Mouse (Mus musculus): ENCODE results near the gene Sash1.

Sash1 gene

GRCm38 (mm10) chr10:8898831-8899511 is 13.1 kb upstream of the Sash1 start:
- DNase-seq = no peak

DNA sequence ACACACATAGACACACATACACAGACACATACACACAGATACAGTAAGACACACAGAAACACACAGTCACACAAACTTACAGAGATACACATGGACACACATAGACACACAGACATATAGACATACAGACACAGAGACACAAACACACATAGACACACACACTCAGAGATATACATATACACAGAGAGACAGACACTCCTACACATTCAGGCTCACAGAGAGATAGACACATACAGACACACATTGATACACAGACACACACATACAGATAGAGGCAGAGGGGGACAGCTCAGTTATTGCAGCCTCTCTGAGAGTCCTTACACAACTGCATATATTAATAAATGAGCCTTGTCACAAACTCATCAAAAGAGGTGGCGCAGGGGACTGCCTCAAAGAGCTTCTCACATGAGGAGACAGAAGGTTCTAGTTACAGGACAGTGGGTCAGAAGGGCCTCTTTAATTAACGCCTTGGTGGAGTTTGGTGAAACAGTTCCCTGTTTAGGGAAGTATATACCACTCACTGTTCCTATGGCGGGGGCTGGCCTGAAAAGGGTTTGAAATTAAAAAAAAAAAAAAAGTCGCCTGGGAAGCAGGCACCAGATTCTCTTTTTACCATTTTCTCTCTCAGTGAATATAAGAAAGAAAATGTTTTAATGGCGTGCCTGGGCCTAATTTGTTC is 12.4 kb upstream of the Sash1 start:
- DNase-seq = no peak

DNA sequence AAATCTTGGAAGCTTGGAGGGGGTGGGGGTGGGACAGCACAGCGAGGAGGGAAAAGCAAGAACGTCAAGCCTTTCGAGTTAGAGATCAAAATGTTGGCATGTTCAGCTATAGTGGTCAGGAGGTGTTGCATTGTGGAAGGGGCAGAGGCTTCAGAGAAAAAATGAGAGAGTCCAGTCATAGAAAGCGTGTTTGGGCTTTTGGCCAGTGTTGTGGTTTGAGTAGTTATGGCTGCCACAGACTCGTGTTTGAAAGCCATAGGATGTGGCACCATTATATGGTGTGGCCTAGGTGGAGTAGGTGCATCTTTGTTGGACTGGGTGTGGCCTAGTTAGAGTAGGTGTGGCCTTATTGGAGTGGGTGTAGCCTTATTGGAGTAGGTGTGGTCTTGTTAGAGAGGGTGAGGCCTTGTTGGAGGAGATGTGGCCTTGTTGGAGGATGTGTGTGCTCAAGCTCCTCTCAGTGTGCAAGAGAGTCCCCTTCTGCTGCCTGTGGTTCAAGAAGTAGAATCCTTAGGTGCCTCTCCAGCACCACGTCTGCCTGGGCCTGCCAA is 9.2 kb upstream of the Sash1 start:
- no peak for DNase-seq

DNA sequence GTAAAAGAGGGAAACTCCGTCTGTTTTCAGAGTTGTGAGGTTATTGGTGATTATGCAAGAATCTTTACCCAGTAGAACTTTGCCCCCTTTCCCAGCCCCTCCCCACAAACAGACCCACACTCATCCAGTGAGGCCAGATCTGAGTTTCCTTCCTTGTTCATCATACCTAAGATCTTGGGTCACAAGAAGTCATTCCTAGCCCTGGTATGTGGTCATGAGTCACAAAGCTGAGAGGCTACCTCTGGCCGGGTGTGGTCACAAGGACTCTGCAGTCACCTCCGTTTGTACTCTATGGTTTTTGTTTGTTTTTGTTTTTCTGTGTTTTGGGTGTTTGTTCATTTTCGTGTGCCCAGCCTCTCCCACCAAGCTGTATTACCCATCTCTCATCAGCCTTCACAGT is 4.6 kb upstream of the Sash1 start:
- no peak for DNase-seq

GRCm38 (mm10) chr10:8889341-8889740 is 3.5 kb upstream of the Sash1 start:
- DNase-seq = no peak

- DNase-seq = no peak
These were observed 621 bp upstream of the Sash1 start for GRCm38 (mm10) chr10:8886528-8886854.

DNA sequence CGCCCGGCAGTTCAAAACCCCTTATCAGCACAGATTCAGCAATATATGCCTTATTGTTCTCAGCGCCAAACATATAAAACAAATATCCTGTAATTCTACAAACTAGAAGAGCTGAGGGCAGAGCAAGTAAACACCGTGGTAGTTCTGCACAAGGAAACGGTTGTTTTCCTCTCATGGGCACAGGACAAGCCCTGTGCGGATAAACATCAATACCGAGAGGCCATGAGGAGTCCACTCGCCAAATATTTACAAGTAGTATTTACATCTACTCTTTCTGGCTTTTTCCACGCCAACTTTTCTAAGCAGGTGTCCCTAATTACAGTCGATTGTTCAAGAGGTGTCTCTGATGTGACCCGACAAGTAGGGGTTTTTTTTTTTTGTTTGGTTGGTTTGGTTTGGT is 669 bp downstream of the Sash1 start:
- DNase-seq = no peak

DNA sequence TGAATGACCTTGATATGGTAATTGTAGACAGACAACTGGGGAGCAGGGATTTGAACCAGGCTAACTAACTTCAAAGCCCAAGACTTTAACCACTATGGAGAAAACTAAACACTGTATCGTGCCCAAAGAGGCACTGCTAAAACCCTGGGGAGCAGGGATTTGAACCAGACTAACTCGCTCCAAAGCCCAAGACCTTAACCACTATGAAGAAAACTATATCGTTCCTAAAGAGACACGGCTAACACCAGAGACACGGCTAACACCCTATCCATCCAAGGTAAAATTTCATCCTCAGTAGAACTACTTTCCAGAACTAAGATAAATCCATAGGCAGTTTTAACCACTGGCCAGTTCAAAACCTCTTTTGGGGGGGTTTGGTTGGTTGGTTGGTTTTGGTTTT is 1.3 kb downstream of the Sash1 start:
- DNase-seq = no peak

- no peak for DNase-seq
These were observed 2.2 kb downstream of the Sash1 start for GRCm38 (mm10) chr10:8883686-8884085.

- no peak for DNase-seq
These were observed 4.1 kb downstream of the Sash1 start for GRCm38 (mm10) chr10:8881736-8882135.

GRCm38 (mm10) chr10:8880950-8881675 is 4.8 kb downstream of the Sash1 start:
- DNase-seq = no peak

GRCm38 (mm10) chr10:8878824-8879223 is 7.0 kb downstream of the Sash1 start:
- DNase-seq = no peak

- DNase-seq = no peak
These were observed 7.5 kb downstream of the Sash1 start for GRCm38 (mm10) chr10:8878381-8878780.

DNA sequence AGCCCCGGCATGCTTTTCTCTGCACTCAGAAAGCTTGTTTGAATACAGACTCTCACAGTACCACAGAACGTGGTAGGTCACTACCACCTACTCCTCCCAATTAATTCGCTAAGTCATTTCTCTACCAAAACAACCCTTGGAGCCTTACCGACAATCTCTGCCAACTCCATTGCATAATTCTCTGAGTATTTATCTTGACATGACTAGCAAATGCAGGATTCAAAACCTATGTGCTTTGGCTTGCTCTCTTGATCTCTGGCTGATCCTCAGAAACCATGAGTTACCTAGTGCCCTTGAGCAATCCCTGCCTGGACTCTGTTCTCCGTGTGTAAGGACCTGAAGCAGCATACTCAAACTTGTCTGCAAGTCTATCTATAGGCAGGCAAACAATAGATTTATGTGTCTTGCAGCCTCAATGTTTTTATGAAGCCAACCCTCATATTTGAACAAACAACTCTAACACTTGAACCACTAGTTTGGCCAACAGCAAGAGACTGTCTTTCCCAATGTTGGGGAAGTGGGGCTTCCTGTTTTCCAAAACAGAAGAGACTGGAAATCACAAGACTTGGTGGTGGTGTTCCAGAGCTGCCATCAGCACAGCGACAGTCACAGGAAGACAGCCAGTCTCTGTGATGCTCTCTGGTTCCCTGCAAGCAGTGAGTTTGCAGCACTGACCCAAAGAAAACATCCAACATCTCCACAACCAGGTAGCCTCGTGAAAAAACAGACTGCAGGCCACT is 12.1 kb downstream of the Sash1 start:
- no peak for DNase-seq

DNA sequence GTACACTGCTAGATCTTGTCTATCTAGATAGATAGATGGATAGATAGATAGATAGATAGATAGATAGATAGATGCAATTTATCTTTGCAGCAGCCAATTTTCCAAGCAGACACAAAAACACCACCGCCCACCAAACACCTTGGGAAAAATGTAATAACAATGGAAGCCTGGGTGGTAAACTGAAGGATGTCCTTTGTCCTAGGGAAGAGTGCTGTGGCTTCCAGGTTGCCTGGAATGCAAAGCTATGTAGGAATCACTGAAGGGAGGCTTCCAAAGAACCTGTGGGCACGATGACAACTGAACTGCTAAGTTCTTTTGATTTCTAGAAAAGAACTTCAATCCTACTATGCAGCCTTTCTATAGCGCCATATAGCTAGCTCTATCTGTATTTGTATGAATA is 13.1 kb downstream of the Sash1 start:
- DNase-seq = no peak

GRCm38 (mm10) chr10:8871935-8872334 is 13.9 kb downstream of the Sash1 start:
- DNase-seq = no peak

GRCm38 (mm10) chr10:8870368-8870767 is 15.5 kb downstream of the Sash1 start:
- no peak for DNase-seq

- no peak for DNase-seq
These were observed 19.7 kb downstream of the Sash1 start for GRCm38 (mm10) chr10:8866062-8866642.

GRCm38 (mm10) chr10:8860655-8861054 is 25.2 kb downstream of the Sash1 start:
- no peak for DNase-seq

GRCm38 (mm10) chr10:8858718-8859117 is 27.2 kb downstream of the Sash1 start:
- DNase-seq = no peak

DNA sequence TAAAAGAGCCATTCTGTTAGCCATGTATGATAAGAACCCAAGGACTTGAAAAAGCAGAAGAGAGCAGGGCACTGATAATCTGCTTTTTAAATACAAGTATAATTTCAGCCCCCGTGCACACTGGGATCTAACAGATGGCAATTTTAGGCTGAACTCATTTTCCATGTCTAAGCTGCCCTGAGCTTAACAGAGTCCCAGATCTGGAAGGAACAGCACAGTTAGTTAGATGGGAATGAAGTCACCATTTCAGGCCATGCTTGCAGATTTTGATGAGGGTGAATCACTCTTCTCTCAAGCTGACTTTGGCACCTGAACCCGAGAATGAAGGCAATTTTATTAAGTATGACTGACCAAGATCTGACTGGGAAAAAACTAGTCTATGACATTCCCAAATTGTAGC is 28.9 kb downstream of the Sash1 start:
- no peak for DNase-seq

GRCm38 (mm10) chr10:8853326-8853725 is 32.5 kb downstream of the Sash1 start:
- no peak for DNase-seq

GRCm38 (mm10) chr10:8851625-8852024 is 34.2 kb downstream of the Sash1 start:
- no peak for DNase-seq

Data from thymus, postnatal 14 days (tissue).